In the genomic region with DNA sequence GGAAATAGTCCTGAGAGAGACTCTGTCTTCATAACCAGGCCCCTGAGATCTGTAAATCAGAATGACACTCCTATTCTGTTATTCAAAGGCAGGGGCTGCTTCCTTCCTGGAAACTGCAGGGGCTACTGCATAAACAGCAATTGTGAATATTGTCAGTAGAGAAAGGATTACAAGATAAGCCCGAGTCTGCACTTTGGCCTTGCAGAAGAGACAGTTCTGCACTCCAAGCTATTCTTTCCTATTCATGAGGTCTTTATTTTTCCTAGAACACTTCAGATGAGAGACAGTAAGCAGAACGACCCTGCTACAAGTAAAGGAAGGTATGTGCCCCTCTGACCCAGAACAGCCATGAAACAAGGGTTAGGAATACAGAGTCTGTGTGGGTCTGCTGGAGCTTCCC, we compare ENCODE assay signal across 27 mouse cellular contexts. TPM values are rescaled to one million over a fixed set of nuclear protein-coding genes. Genes with fewer than 3 reads are reported as not detected.
DNase-seq lines count a peak whose midpoint lies in the region; ATAC-seq and TF ChIP-seq lines count a peak whose summit lies in the region.
"Had no signal": no experiment of that assay in that cellular context is flagged by ENCODE, and none has a peak within 500 bp of the region (broad histone marks: within the 10 kb centered on the region; RNA-seq: fewer than 3 reads in every experiment).

TSS of gene Olfr875 (plus strand) at position 99 of the 400 bp plus-strand sequence.

- H3K4me2 ChIP-seq in heart, embryonic 11.5 days: no peak within 1 kb of the TSS
- H3K4me2 ChIP-seq in heart, embryonic 14.5 days (ENCODE audit: low read length): no peak within 1 kb of the TSS
- no peak within 1 kb of the TSS for H3K4me2 ChIP-seq in kidney, postnatal 0 days (ENCODE audit: low read length)
- H3K4me2 ChIP-seq in kidney, embryonic 14.5 days (replicated peaks; ENCODE audit: low read depth, low read length): no peak within 1 kb of the TSS
- H3K4me2 ChIP-seq: embryonic facial prominence, embryonic 12.5 days; forebrain, embryonic 13.5 days; forebrain, embryonic 15.5 days had no signal

- H3K9ac ChIP-seq in heart, embryonic 11.5 days (ENCODE audit: low read depth, low read length): no peak within 1 kb of the TSS
- no peak within 1 kb of the TSS for H3K9ac ChIP-seq in heart, embryonic 14.5 days (ENCODE audit: low read length)
- H3K9ac ChIP-seq in kidney, postnatal 0 days (ENCODE audit: low read depth, low read length): no peak within 1 kb of the TSS
- H3K9ac ChIP-seq in kidney, embryonic 14.5 days (ENCODE audit: low read depth, low read length): no peak within 1 kb of the TSS
- H3K9ac ChIP-seq: embryonic facial prominence, embryonic 12.5 days; forebrain, embryonic 13.5 days; forebrain, embryonic 15.5 days had no signal

- H3K36me3 ChIP-seq in heart, embryonic 11.5 days (ENCODE audit: control insufficient read depth, insufficient read depth, low read length): no peaks in the 10 kb centered on the region
- no peaks in the 10 kb centered on the region for H3K36me3 ChIP-seq in heart, embryonic 14.5 days (ENCODE audit: control insufficient read depth, insufficient read depth, low read length)
- H3K36me3 ChIP-seq in kidney, postnatal 0 days (ENCODE audit: insufficient read depth, low read length): no peaks in the 10 kb centered on the region
- H3K36me3 ChIP-seq in kidney, embryonic 14.5 days (ENCODE audit: control insufficient read depth, insufficient read depth, low read length): no peaks in the 10 kb centered on the region
- H3K36me3 ChIP-seq: embryonic facial prominence, embryonic 10.5 days; embryonic facial prominence, embryonic 12.5 days; forebrain, embryonic 15.5 days; G1E had no signal

- peak; percentile 46; the same call in 1 of the 2 replicates for ATAC-seq in heart, embryonic 11.5 days (replicated peaks; ENCODE audit: insufficient number of reproducible peaks, low FRiP score, low TSS enrichment)
- ATAC-seq in heart, embryonic 14.5 days (ENCODE audit: insufficient number of reproducible peaks, insufficient read depth, low FRiP score, low read depth): peak; percentile 47
- no peak for ATAC-seq in kidney, postnatal 0 days (replicated peaks; ENCODE audit: low FRiP score, low read depth)
- no peak for ATAC-seq in kidney, embryonic 14.5 days (ENCODE audit: low FRiP score, low TSS enrichment)
- ATAC-seq: activated CD4-positive, CD25-positive, alpha-beta regulatory T cell, adult 4 months; CD4-positive, CD25-positive, alpha-beta regulatory T cell, adult 4 months; forebrain, embryonic 13.5 days; forebrain, embryonic 15.5 days; Patski had no signal

- no peak within 1 kb of the TSS for H3K27ac ChIP-seq in heart, embryonic 11.5 days (ENCODE audit: low read depth, low read length)
- H3K27ac ChIP-seq in heart, embryonic 14.5 days (replicated peaks in 1 of 2; ENCODE audit: control insufficient read depth in 1 of 2, insufficient read depth in 1 of 2, low read depth in 2 of 2, low read length in 2 of 2): peak within 1 kb of the TSS in 1 of 2 experiments; percentile 19; a peak in 1 of 4 replicates
- no peak within 1 kb of the TSS for H3K27ac ChIP-seq in kidney, postnatal 0 days
- H3K27ac ChIP-seq in kidney, embryonic 14.5 days (ENCODE audit: low read depth, low read length): no peak within 1 kb of the TSS
- H3K27ac ChIP-seq: embryonic facial prominence, embryonic 10.5 days; embryonic facial prominence, embryonic 12.5 days; forebrain, embryonic 13.5 days; forebrain, embryonic 15.5 days had no signal

- H3K4me1 ChIP-seq in heart, embryonic 11.5 days (ENCODE audit: control insufficient read depth, insufficient read depth, low read length): no peaks in the 10 kb centered on the region
- H3K4me1 ChIP-seq in heart, embryonic 14.5 days (ENCODE audit: control insufficient read depth in 2 of 2, insufficient read depth in 2 of 2, low read length in 2 of 2): no peaks in the 10 kb centered on the region
- no peaks in the 10 kb centered on the region for H3K4me1 ChIP-seq in kidney, postnatal 0 days (replicated peaks; ENCODE audit: insufficient read depth, low read length)
- no peaks in the 10 kb centered on the region for H3K4me1 ChIP-seq in kidney, embryonic 14.5 days (ENCODE audit: control insufficient read depth, insufficient read depth, low read length)
- H3K4me1 ChIP-seq: embryonic facial prominence, embryonic 10.5 days; embryonic facial prominence, embryonic 12.5 days; forebrain, embryonic 13.5 days; forebrain, embryonic 15.5 days had no signal

- TF ChIP-seq CTCF in kidney, postnatal 0 days (IDR thresholded peaks at IDR 0.05; ENCODE audit: low read depth): no peak

- 30% methylated on average over 2 of the region's 2 CpGs for WGBS in heart, embryonic 11.5 days (ENCODE audit: insufficient replicate concordance)
- 28% methylated on average over 2 of the region's 2 CpGs for WGBS in heart, embryonic 14.5 days
- WGBS in kidney, postnatal 0 days: 23% methylated on average over 2 of the region's 2 CpGs
- 35% methylated on average over 2 of the region's 2 CpGs for WGBS in kidney, embryonic 14.5 days

- no peak for DNase-seq in heart, adult 18-20 months
- no peak for DNase-seq in heart, adult 9 months (ENCODE audit: low spot score in 2 of 2)
- peak; percentile 10 for DNase-seq in kidney, postnatal 0 days (ENCODE audit: low spot score)
- DNase-seq: adrenal gland, adult 8-10 months; adrenal gland, postnatal 14 days; adrenal gland, postnatal 36 days; B cell, adult 2 months; cerebellum, adult 11-12 months; cerebellum, adult 2 months; cerebellum, adult 9-10 months; cerebellum, postnatal 10 days; cerebellum, postnatal 25 days had no signal

- no peaks in the 10 kb centered on the region for H3K9me3 ChIP-seq in heart, embryonic 11.5 days (replicated peaks; ENCODE audit: control insufficient read depth, low read length)
- H3K9me3 ChIP-seq in heart, embryonic 14.5 days (ENCODE audit: control insufficient read depth, low read length): no peaks in the 10 kb centered on the region
- no peaks in the 10 kb centered on the region for H3K9me3 ChIP-seq in kidney, postnatal 0 days (replicated peaks; ENCODE audit: low read length)
- H3K9me3 ChIP-seq in kidney, embryonic 14.5 days (ENCODE audit: control insufficient read depth, low read length): no peaks in the 10 kb centered on the region
- H3K9me3 ChIP-seq: embryonic facial prominence, embryonic 10.5 days; embryonic facial prominence, embryonic 12.5 days; forebrain, embryonic 13.5 days; forebrain, embryonic 15.5 days; G1E had no signal

- H3K27me3 ChIP-seq in heart, embryonic 11.5 days (ENCODE audit: control insufficient read depth, insufficient read depth, low read length): no peaks in the 10 kb centered on the region
- H3K27me3 ChIP-seq in heart, embryonic 14.5 days (ENCODE audit: control insufficient read depth, insufficient read depth, low read length): no peaks in the 10 kb centered on the region
- H3K27me3 ChIP-seq in kidney, postnatal 0 days (ENCODE audit: insufficient read depth, low read length): no peaks in the 10 kb centered on the region
- no peaks in the 10 kb centered on the region for H3K27me3 ChIP-seq in kidney, embryonic 14.5 days (ENCODE audit: control insufficient read depth, insufficient read depth, low read length)
- H3K27me3 ChIP-seq: CH12.LX; embryonic facial prominence, embryonic 12.5 days; forebrain, embryonic 13.5 days; forebrain, embryonic 15.5 days; Patski had no signal

- no peak within 1 kb of the TSS for H3K4me3 ChIP-seq in heart, embryonic 11.5 days (ENCODE audit: low read depth, low read length)
- H3K4me3 ChIP-seq in heart, embryonic 14.5 days (ENCODE audit: control insufficient read depth in 1 of 2, insufficient read depth in 1 of 2, low read depth in 1 of 2, low read length in 2 of 2): no peak within 1 kb of the TSS
- H3K4me3 ChIP-seq in kidney, postnatal 0 days (replicated peaks; ENCODE audit: low read depth, low read length): no peak within 1 kb of the TSS
- no peak within 1 kb of the TSS for H3K4me3 ChIP-seq in kidney, embryonic 14.5 days (ENCODE audit: low read length)
- H3K4me3 ChIP-seq: embryonic facial prominence, embryonic 10.5 days; embryonic facial prominence, embryonic 12.5 days; forebrain, embryonic 13.5 days; forebrain, embryonic 15.5 days had no signal

RNA-seq across cellular contexts. Expression of gene Olfr875, which starts in this region (rescaled TPM):
- not detected in 2 replicates for polyA plus RNA-seq in heart, embryonic 11.5 days (2014; fragmentation: Nextera tagmentation; extraction: Ambion mirVana)
- not detected for total RNA-seq in heart, adult 18-20 months (2021)
- not detected in 2 replicates for polyA plus RNA-seq in heart, embryonic 14.5 days (2014; fragmentation: Nextera tagmentation; extraction: Ambion mirVana)
- 0.05 and 0.22 TPM in 2 replicates for polyA plus RNA-seq in kidney, postnatal 0 days (2015; fragmentation: Nextera tagmentation; extraction: Ambion mirVana)
- not detected in 2 replicates for polyA plus RNA-seq in kidney, embryonic 14.5 days (2014; fragmentation: Nextera tagmentation; extraction: Ambion mirVana)
- total RNA-seq: adrenal gland, adult 18-20 months; adrenal gland, adult 8-10 months; adrenal gland, postnatal 14 days; adrenal gland, postnatal 36 days; CH12.LX; G1E had no signal
- polyA plus RNA-seq: activated CD4-positive, CD25-positive, alpha-beta regulatory T cell, adult 4 months; CD4-positive, CD25-positive, alpha-beta regulatory T cell, adult 4 months; cerebellum, adult 2 months; cortical plate, adult 2 months; embryonic facial prominence, embryonic 10.5 days; embryonic facial prominence, embryonic 12.5 days; forebrain, embryonic 11.5 days; forebrain, embryonic 13.5 days; forebrain, embryonic 15.5 days; G1E; Patski had no signal

Comparison
In these comparisons a context has a peak if more than half of its experiments do, and no peak if none do; other contexts are left out.
1. Peak in ATAC-seq in heart, embryonic 11.5 days; RNA of the gene not detected or under 1 TPM.
2. Peak in ATAC-seq in heart, embryonic 14.5 days; RNA of the gene not detected or under 1 TPM.
3. Peak in DNase-seq in kidney, postnatal 0 days; RNA of the gene not detected or under 1 TPM.